Mouse (Mus musculus) lung, embryonic 14.5 days (tissue): ENCODE data around the gene Rnf169. TPM values are rescaled to one million over a fixed set of nuclear protein-coding genes. Genes with fewer than 3 reads are reported as not detected.
A peak's percentile ranks its signal among the peaks of the same experiment; 100 is the strongest.

ENCODE experiments used
- ATAC-seq: fragments of 200-750 bp; cut with Nextera tagmentation; 2 replicates; pipeline ENCODE4 v1.8.0; 2017; ENCODE audit warnings: mild to moderate bottlenecking, moderate TSS enrichment, moderate library complexity; ENCODE audit not compliant: insufficient read depth
- DNase-seq: peaks from one replicate; pipeline ENCODE4 v3.0.0-alpha.2; 2015
- H3K27ac ChIP-seq: fragments of 300-500 bp; sonication (generic); 2 replicates; pipeline ENCODE4 v1.5.1; 2014; ENCODE audit warnings: low read depth, mild to moderate bottlenecking, moderate library complexity
- H3K27me3 ChIP-seq: fragments of 300-500 bp; sonication (generic); 2 replicates; pipeline ENCODE4 v1.6.1; 2014; ENCODE audit warnings: low read length, control low read depth; ENCODE audit not compliant: insufficient read depth
- H3K36me3 ChIP-seq: fragments of 300-500 bp; sonication (generic); 2 replicates; pipeline ENCODE4 v1.6.1; 2014; ENCODE audit warnings: control low read depth; ENCODE audit not compliant: insufficient read depth
- H3K4me1 ChIP-seq: fragments of 300-500 bp; sonication (generic); 2 replicates; pipeline ENCODE4 v1.6.1; 2014; ENCODE audit warnings: antibody characterized with exemption, control low read depth; ENCODE audit not compliant: insufficient read depth
- H3K4me2 ChIP-seq: fragments of 300-500 bp; sonication (generic); 2 replicates; pipeline ENCODE4 v1.6.1; 2014; ENCODE audit warnings: mild to moderate bottlenecking
- H3K4me3 ChIP-seq: fragments of 300-500 bp; sonication (generic); 2 replicates; pipeline ENCODE4 v1.5.1; 2014; ENCODE audit warnings: low read depth, low read length
- H3K9ac ChIP-seq: fragments of 300-500 bp; sonication (generic); 2 replicates; pipeline ENCODE4 v1.6.1; 2014
- H3K9me3 ChIP-seq: fragments of 300-500 bp; sonication (generic); 2 replicates; pipeline ENCODE4 v1.6.1; 2016; ENCODE audit warnings: low read depth, low read length, control low read depth
- CTCF ChIP-seq: IDR thresholded peaks from 2 replicates; pipeline ENCODE4 v1.5.1; 2016; ENCODE audit warnings: antibody characterized with exemption, low read depth
- WGBS: fragments of 180-500 bp; shearing (Covaris S2); extraction: QIAGEN DNeasy Blood & Tissue Kit; methylation state at CpG from one replicate; pipeline ENCODE4 v1.1.7; 2014; 5-methylcytosine and 5-hydroxymethylcytosine counted together
- polyA plus RNA-seq: library from polyadenylated mRNA; unstranded; fragments of >200 nt; fragmentation: Nextera tagmentation; extraction: Ambion mirVana; gene quantifications from 2 replicates; pipeline ENCODE4 v1.2.1, GENCODE M21; 2014

Gene Rnf169
- polyA plus RNA-seq, 1 experiment from 2014 or later = 7.8 TPM

DNA sequence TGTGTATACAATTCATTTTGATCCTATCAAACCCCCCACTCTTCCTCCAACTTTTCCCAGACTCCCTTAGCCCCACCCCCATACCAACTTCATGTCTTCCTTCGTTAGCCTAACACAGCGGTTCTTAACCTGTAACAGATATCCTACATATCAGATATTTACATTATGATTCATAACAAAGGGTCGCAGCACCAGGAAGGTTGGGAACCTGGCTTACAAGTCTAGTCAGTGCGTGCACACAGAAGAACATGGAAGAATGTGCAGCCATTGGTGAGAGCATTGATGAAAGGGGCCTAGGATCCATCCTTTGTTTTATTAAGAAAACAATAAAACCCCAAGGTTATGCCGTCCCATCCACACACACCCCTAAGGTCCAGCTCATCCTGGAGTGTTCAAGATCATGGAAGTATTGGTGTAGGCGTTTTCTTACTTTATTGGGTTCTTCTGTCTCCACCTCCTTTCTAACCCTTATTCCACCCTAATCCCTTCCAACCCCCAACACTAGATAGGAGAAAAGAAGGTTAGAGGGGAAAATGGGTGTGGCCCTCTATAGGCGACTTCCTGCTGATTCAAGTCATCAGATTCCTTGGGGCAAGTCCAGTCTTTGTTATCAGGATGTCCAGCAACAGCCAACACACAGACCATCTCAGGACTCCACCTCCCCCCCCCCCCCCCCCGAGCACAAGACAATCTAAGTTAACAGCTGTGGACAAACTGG is 10.9 kb upstream of the Rnf169 start:
- WGBS = 69% methylated on average over 8 of the region's 8 CpGs
- H3K27ac ChIP-seq = no peak overlapping the region
- H3K36me3 ChIP-seq = no peaks in the 10 kb centered on the region
- H3K4me1 ChIP-seq = no peaks in the 10 kb centered on the region
- H3K9me3 ChIP-seq = no peaks in the 10 kb centered on the region
- ATAC-seq (no peak), DNase-seq (no peak)
- H3K4me2 ChIP-seq = no peak overlapping the region
- H3K27me3 ChIP-seq = no peaks in the 10 kb centered on the region
- no peak overlapping the region for H3K9ac ChIP-seq
- no peak overlapping the region for H3K4me3 ChIP-seq
- no peak for TF ChIP-seq CTCF

- Histone ChIP-seq H3K36me3 (no peaks in the 10 kb centered on the region), H3K4me2 (no peak overlapping the region), H3K4me1 (no peaks in the 10 kb centered on the region), H3K27ac (no peak overlapping the region), H3K4me3 (no peak overlapping the region), H3K9me3 (no peaks in the 10 kb centered on the region), H3K9ac (no peak overlapping the region), H3K27me3 (no peaks in the 10 kb centered on the region)
- DNase-seq (peak; percentile 49), ATAC-seq (no peak)
- TF ChIP-seq CTCF = peak; percentile 8; the same call in 1 of the 2 replicates
- 65% methylated on average over 15 of the region's 15 CpGs for WGBS
These were observed 9.9 kb upstream of the Rnf169 start for GRCm38 (mm10) chr7:99989844-99990760.

- WGBS = 4% methylated on average over 4 of the region's 4 CpGs
These were observed 8.5 kb upstream of the Rnf169 start for GRCm38 (mm10) chr7:99988725-99989124.

DNA sequence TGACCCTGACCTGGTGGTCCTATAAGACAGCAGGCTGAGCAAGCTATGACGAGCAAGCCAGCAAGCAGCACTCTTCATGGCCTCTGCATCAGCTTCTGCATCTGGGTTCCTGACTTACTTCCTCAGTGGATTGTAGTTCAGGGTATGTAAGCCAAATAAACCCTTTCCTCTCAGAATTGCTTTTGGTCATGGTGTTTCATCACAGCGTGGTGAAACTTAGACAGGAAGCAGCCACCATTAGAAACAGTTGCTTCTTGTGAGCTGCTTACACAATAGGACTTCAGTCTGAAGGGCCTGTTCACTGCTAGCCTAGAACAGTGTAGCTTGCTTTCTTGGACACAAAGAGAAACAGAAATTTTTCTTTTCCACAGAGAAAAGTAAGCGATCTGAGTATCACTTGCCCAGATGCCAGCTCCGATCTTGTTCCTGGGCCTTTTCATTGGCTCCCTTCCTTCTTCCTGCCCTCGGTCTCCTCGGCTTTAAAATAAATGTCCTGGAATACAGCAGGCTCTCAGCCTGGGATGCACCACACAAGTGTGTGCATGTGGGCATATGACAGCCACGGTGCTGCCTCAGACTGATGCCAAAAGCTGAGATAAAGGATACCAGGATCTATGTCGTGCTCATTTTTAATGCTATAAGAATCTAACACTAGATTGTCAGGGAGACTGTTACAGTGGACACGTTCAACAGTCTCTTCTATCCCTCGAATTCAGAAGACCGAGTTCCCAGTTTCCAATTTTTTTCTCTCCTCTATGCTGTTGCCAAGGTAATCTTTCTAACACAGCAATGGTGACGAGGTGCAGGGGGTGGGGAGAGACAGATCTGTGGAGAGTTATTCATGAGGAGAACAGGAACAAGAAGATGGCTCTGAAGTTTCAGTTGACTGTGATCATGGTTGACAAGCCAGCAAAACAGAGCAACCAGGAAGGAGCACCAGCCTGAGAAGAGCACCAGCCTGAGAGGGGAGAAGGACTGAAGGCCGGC is 2.3 kb upstream of the Rnf169 start:
- ATAC-seq (no peak), DNase-seq (no peak)
- Histone ChIP-seq H3K4me2 (no peak overlapping the region), H3K27ac (no peak overlapping the region), H3K9ac (no peak overlapping the region), H3K36me3 (no peaks in the 10 kb centered on the region), H3K9me3 (no peaks in the 10 kb centered on the region), H3K27me3 (no peaks in the 10 kb centered on the region), H3K4me1 (no peaks in the 10 kb centered on the region), H3K4me3 (no peak overlapping the region)
- TF ChIP-seq CTCF = no peak
- 83% methylated on average over 13 of the region's 13 CpGs for WGBS

More at GRCm38 (mm10) chr7:99988725-99989124, 8.5 kb upstream of the Rnf169 start:
- Histone ChIP-seq H3K4me3 (no peak overlapping the region), H3K9ac (no peak overlapping the region), H3K9me3 (no peaks in the 10 kb centered on the region), H3K4me1 (no peaks in the 10 kb centered on the region), H3K27me3 (no peaks in the 10 kb centered on the region), H3K36me3 (no peaks in the 10 kb centered on the region), H3K4me2 (no peak overlapping the region), H3K27ac (no peak overlapping the region)
- ATAC-seq (peak; percentile 70; the same call in 1 of the 2 replicates), DNase-seq (peak; percentile 91)
- TF ChIP-seq CTCF = peak; percentile 95

- H3K27ac ChIP-seq = no peak overlapping the region
- WGBS = 12% methylated on average over 2 of the region's 2 CpGs
- H3K4me1 ChIP-seq = no peaks in the 10 kb centered on the region
- H3K9me3 ChIP-seq = no peaks in the 10 kb centered on the region
- H3K27me3 ChIP-seq = no peaks in the 10 kb centered on the region
- no peak for ATAC-seq
- TF ChIP-seq CTCF = peak; percentile 52
- no peak overlapping the region for H3K4me3 ChIP-seq
- H3K36me3 ChIP-seq = no peaks in the 10 kb centered on the region
- no peak overlapping the region for H3K9ac ChIP-seq
- peak; percentile 79 for DNase-seq
- H3K4me2 ChIP-seq = no peak overlapping the region; the same call in 1 of the 2 replicates
These were observed 1.1 kb upstream of the Rnf169 start for GRCm38 (mm10) chr7:99981311-99981710.

GRCm38 (mm10) chr7:99979546-99980131 is 609 bp downstream of the Rnf169 start:
- WGBS = under 1% methylated on average over 47 of the region's 51 CpGs
- H3K9ac ChIP-seq = peak overlapping the region; percentile 98
- ATAC-seq (peak; percentile 69), DNase-seq (peak; percentile 63)
- no peaks in the 10 kb centered on the region for H3K36me3 ChIP-seq
- H3K4me1 ChIP-seq = peaks cover 2% of the 10 kb centered on the region; the same call in 1 of the 2 replicates
- no peaks in the 10 kb centered on the region for H3K27me3 ChIP-seq
- H3K27ac ChIP-seq = peak overlapping the region; percentile 96
- H3K4me3 ChIP-seq = peak overlapping the region; percentile 92
- H3K4me2 ChIP-seq = peak overlapping the region; percentile 69
- no peak for TF ChIP-seq CTCF
- no peaks in the 10 kb centered on the region for H3K9me3 ChIP-seq
